Mouse (Mus musculus): ENCODE data around the gene Sh3bgrl2.
"Not testable (repeated sequence)": the region's sequence is repeated elsewhere in the genome, so short reads cannot be mapped to it uniquely, and the experiment has no call there.

Sh3bgrl2 gene

DNA sequence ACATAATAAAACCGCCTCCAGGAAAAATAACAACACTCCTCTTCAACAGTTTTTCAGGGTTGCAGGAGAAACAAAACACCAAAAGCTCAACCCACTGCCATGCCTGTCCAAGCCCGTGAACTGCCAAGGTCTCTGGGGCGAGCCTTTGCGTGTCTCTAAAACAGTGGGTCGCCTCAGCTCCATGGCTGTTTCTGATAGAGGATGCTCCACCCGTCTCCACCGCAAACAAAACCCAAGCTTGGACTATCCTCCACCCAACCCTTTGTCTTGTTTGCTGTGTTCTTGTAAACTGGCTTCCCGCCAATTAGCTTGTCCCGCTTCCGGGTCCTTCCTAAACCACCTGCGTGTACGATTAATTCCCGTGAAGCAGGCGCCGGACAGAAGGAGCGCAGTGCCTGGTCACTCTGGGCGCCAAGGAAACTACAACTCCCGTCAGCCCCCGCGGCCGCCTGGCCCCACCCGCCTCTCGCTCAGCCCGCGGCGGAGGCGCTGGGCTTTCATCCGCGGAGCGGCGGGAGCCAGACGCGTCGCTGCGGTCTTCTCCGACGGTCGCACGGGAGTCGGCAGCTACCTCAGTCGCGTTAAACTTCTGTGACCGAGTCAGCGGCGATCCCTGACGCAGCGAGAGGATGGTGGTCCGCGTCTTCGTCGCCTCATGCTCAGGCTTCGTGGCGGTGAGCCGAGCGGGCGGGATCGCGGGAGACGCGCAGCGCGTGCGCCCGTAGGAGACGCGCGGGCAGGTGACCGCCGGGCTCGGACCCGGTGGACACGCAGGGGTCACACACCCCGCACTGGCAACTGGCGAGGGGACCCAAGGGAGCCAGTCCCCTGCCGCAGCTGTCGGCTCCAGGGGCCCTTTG, at the start of gene Sh3bgrl2:
Gene Sh3bgrl2 (plus strand): TSS at position 498 of the 860 bp plus-strand sequence.
- peak; percentile 5 to 31 for DNase-seq (ENCODE audit: low spot score in 2 of 2)

DNA sequence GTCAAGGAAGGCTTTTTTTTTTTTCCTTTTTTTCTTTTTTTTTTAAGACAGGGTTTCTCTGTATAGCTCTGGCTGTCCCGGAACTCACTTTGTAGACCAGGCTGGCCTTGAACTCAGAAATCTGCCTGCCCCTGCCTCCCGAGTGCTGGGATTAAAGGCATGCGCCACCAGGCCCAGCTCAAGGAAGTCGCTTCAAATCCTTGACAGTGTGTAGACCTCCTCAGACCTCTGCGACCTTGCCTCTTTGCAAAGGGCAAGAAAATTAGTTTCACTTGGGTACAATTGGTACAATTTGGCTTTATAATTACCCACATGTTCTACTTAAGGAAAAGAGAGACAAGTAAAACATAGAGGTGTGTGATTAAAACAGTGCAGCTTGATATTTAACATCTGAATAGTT, 29.0 kb upstream of the Sh3bgrl2 start:
- not testable (repeated sequence) for DNase-seq (ENCODE audit: low spot score in 2 of 2)

DNA sequence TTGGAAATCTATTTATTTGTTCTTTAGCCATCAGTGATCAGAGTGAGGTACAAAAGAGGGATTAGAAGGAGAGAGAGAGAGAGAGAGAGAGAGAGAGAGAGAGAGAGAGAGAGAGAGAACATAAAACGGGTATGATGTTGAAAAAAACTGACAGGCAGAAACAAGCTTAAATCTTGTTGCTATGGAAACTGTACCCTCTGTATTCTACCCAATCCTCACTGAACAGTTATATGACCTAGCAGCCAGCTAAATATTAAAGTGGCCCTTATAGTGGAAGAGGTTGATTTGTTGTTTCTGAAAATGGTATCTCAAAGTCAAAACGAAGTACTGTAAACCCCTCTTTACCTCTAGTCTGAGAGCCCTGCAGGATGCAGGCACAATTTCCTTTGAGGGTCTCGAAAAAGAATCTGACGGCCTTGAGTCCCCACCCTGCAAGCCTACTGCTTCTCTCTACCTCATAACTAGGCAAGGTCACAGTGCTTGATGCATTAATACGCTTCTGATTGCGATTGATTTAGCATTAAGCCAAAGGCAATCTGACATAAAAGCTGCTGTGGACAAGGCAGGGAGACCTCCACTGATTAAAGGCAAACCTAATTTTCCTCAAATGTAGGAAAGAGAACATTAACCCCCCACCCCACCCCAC, 28.5 kb upstream of the Sh3bgrl2 start:
- no peak for DNase-seq (ENCODE audit: low spot score in 2 of 2)

- no peak for DNase-seq (ENCODE audit: low spot score in 2 of 2)
These were observed 20.6 kb upstream of the Sh3bgrl2 start for GRCm38 (mm10) chr9:83527341-83528060.

- no peak for DNase-seq (ENCODE audit: low spot score in 2 of 2)
These were observed 14.9 kb upstream of the Sh3bgrl2 start for GRCm38 (mm10) chr9:83533044-83533769.

DNA sequence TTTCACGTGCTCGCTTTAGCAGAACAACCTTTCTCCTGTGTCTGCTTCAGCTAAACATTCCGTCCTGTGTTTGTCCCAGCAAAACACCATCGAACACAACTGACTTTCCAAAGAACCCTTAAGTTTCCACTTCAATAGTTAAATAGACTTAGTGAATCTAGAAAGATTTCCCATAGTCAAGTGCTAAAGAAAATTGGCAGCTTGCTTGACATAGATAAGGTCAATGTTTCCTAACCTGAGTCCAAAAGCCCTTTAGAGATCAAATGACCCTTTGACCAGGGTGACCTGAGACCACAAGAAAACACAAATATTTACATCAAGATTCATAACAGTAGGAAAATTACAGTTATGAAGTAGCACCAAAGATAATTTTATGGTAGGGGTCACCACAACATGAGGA, 11.2 kb upstream of the Sh3bgrl2 start:
- no peak for DNase-seq (ENCODE audit: low spot score in 2 of 2)

- no peak for DNase-seq (ENCODE audit: low spot score in 2 of 2)
These were observed 10.6 kb upstream of the Sh3bgrl2 start for GRCm38 (mm10) chr9:83537510-83537909.

DNA sequence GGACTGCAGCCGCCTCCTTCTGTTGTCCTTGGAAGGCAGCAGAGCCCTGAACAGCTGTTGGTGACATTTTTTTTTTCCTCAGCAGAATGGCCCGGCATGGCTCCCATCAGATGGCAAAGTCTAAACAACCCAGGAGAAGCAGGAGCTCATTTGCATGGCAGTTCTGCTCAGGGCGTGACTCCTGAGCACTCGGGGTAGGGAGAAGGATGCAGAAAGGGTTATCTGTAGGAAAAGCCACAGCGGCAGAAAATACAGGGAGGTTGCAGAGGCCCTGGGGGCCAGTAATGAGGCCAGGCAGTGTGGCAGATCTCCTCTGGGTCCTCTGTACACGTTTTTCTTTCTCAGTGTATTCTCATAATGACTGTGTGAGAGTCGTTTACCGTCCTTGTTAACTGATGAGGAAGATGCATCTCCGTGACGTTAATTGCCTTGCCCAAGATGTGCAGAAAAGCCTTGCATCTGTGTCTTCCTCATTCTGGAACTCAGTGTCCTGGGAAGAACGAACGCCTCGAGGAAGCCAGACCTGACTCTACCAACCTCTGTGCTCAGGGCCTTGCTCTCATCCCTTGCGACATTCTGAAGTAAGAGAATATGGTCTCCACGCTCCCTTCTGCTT, 10.1 kb upstream of the Sh3bgrl2 start:
- no peak for DNase-seq (ENCODE audit: low spot score in 2 of 2)

- no peak for DNase-seq (ENCODE audit: low spot score in 2 of 2)
These were observed 8.2 kb upstream of the Sh3bgrl2 start for GRCm38 (mm10) chr9:83539809-83540491.

- no peak for DNase-seq (ENCODE audit: low spot score in 2 of 2)
These were observed 7.7 kb upstream of the Sh3bgrl2 start for GRCm38 (mm10) chr9:83540492-83540857.

GRCm38 (mm10) chr9:83540975-83541374, 7.2 kb upstream of the Sh3bgrl2 start:
- DNase-seq (ENCODE audit: low spot score in 2 of 2): no peak

DNA sequence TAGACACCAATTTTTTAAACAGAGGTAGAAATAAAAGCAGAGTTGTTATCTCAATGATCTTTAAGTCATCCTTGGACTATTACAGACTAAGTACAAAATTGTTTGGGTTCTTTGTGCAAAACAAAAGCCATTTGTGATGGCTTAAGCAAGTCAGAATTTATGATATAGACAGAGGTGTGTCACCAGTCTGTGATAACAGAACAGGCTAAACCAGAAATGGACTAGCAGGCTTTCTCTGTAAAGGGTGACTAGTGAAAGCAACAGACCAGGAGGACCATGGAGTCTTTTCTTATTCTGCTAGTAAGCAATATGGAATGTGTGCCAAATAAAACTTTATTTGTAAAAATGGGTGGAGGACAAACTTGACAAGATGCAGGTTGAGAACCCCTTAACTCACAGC, 2.9 kb upstream of the Sh3bgrl2 start:
- no peak for DNase-seq (ENCODE audit: low spot score in 2 of 2)

- no peak for DNase-seq (ENCODE audit: low spot score in 2 of 2)
These were observed 1.8 kb upstream of the Sh3bgrl2 start for GRCm38 (mm10) chr9:83546316-83546715.

DNA sequence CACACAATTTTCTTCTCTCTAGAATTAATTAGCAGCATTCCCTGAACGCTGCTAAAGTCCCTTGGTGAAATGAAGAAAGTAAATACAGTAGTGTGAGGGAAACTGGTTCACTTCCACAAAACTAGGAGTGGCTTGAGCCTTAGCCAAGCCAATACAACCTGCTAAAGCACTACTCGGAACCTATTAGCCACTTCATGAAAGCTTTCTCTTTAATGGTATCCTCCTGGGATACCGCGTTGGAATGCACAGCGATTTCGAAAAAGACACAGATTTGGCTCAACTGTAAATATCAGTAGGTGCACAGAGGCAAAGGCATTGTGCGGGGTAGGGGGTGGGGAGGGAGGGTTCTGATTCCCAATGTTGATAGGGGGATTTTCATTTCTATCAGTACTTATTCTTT, 898 bp upstream of the Sh3bgrl2 start:
- DNase-seq (ENCODE audit: low spot score in 2 of 2): no peak

DNA sequence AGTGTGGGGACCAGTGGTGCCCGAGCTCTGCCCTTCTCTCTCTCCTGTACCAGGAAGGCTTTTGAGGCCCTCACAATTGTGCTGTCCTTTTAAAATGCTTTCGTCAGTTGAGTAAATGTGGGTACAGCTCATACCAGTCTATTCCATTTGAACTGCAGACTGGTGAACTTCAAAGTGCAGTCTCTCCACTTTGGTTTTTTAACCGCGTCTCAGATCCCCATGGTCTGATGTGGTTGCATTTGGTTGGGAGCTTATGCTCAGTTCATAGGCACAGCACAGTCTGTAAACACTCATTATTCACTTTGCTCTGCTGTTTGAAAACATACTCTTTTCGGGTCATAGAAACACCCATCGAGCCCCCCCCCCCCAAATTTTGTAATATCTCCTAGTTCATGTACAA, 1.7 kb downstream of the Sh3bgrl2 start:
- DNase-seq (ENCODE audit: low spot score in 2 of 2): no peak

- no peak for DNase-seq (ENCODE audit: low spot score in 2 of 2)
These were observed 3.0 kb downstream of the Sh3bgrl2 start for GRCm38 (mm10) chr9:83551116-83551515.

DNA sequence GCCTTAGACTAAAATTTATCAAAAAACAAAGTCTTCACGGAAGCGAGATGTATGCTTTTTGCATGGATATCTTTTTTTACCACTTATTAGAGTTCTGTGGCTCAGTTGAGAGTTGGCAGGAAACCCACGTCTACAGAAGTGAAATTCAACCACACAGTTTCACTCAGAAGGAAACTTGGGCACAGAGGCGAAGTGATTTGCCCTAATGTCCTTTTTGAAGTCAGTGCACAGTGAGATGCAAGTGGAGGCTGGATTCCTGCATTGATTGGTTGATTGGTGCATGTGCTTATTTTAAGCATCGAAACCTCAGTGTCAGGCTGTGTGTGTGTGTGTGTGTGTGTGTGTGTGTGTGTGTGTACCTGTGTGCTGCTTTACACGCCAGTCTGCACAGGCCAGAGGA, 3.5 kb downstream of the Sh3bgrl2 start:
- no peak for DNase-seq (ENCODE audit: low spot score in 2 of 2)

- DNase-seq (ENCODE audit: low spot score in 2 of 2): no peak
These were observed 7.5 kb downstream of the Sh3bgrl2 start for GRCm38 (mm10) chr9:83555580-83555979.

GRCm38 (mm10) chr9:83556236-83556635, 8.1 kb downstream of the Sh3bgrl2 start:
- DNase-seq (ENCODE audit: low spot score in 2 of 2): no peak

GRCm38 (mm10) chr9:83556780-83557771, 8.9 kb downstream of the Sh3bgrl2 start:
- DNase-seq (ENCODE audit: low spot score in 2 of 2): no peak

Data from thymus, postnatal 10 days (tissue).